In genomic region chr5:108836156-108836555, GRCm38 (mm10) we compare ENCODE assay signal across 11 mouse cellular contexts. TPM values are rescaled to one million over a fixed set of nuclear protein-coding genes. Genes with fewer than 3 reads are reported as not detected.
DNase-seq lines count a peak whose midpoint lies in the region; ATAC-seq and TF ChIP-seq lines count a peak whose summit lies in the region.
"Had no signal": no experiment of that assay in that cellular context is flagged by ENCODE, and none has a peak within 500 bp of the region (broad histone marks: within the 10 kb centered on the region; RNA-seq: fewer than 3 reads in every experiment).

No protein-coding gene starts in this region.

- H3K36me3 ChIP-seq in liver, embryonic 14.5 days (replicated peaks; ENCODE audit: control insufficient read depth, insufficient read depth, low read depth): no peaks in the 10 kb centered on the region

- no peak overlapping the region for H3K9ac ChIP-seq in liver, embryonic 14.5 days (replicated peaks)

- no peak for ATAC-seq in liver, embryonic 14.5 days (ENCODE audit: insufficient read depth)
- ATAC-seq in inflammation-experienced regulatory T-cells, adult 6 months: no peak

- no peak overlapping the region for H3K4me2 ChIP-seq in liver, embryonic 14.5 days (ENCODE audit: low read depth)

- WGBS in liver, embryonic 14.5 days (ENCODE audit: insufficient replicate concordance): 46% methylated on average over 1 of the region's 1 CpGs

- DNase-seq in adrenal gland, adult (ENCODE audit: inconsistent age in 2 of 2, low spot score in 1 of 2): peak; percentile 16 to 65
- no peak for DNase-seq in adrenal gland, postnatal 4 days (ENCODE audit: low spot score in 2 of 2)
- peak; percentile 17 for DNase-seq in ovary, postnatal 36 days (ENCODE audit: low spot score)
- DNase-seq in ovary, postnatal 14 days (ENCODE audit: low spot score): no peak
- DNase-seq in liver, embryonic 14.5 days (ENCODE audit: low read depth in 3 of 3, low spot score in 3 of 3): peak in 1 of 3 experiments; percentile 4
- no peak for DNase-seq in left cerebral cortex, postnatal 14 days (ENCODE audit: low spot score in 2 of 2)
- no peak for DNase-seq in spleen, postnatal 14 days (ENCODE audit: low spot score in 2 of 2)
- DNase-seq: thymus, adult 2 months had no signal

- H3K9me3 ChIP-seq in liver, embryonic 14.5 days (ENCODE audit: control insufficient read depth, low read length): no peaks in the 10 kb centered on the region

- H3K4me3 ChIP-seq in liver, embryonic 14.5 days (ENCODE audit: insufficient read depth in 1 of 2, low read depth in 2 of 2, low read length in 2 of 2): no peak overlapping the region

- H3K27ac ChIP-seq in liver, embryonic 14.5 days: no peak overlapping the region

- intact Hi-C loops in left cerebral cortex, postnatal 14 days (cut with DNase I): no loop called here

- no peaks in the 10 kb centered on the region for H3K27me3 ChIP-seq in liver, embryonic 14.5 days (ENCODE audit: control insufficient read depth, insufficient read depth, low read length)

- no peaks in the 10 kb centered on the region for H3K4me1 ChIP-seq in liver, embryonic 14.5 days (replicated peaks; ENCODE audit: control insufficient read depth in 2 of 2, insufficient read depth in 2 of 2, low read length in 1 of 2)

- TF ChIP-seq EP300 in liver, embryonic 14.5 days (IDR thresholded peaks at IDR 0.05; ENCODE audit: low read depth): no peak

- peak; percentile 35; the same call in 1 of the 2 replicates for TF ChIP-seq CTCF in liver, embryonic 14.5 days (IDR thresholded peaks at IDR 0.05; ENCODE audit: low read depth)

RNA-seq across cellular contexts. Expression of gene Vmn2r9, which starts 16.2 kb away (rescaled TPM):
- total RNA-seq in adrenal gland, postnatal 4 days (2021): not detected
- not detected in 2 replicates for polyA plus RNA-seq in liver, embryonic 14.5 days (2012; rRNA removed)
- not detected in 2 replicates for polyA plus RNA-seq in liver, embryonic 14.5 days (2014; fragmentation: Nextera tagmentation; extraction: Ambion mirVana)
- total RNA-seq in left cerebral cortex, postnatal 14 days (2021): not detected
- polyA plus RNA-seq in inflammation-experienced regulatory T-cells, adult 6 months (2017; shearing (Covaris generic)): under 1 TPM in 1 of 3 experiments, not detected in 2; 0.13 TPM
- total RNA-seq: gastrocnemius, adult 18-20 months; layer of hippocampus, postnatal 10 days had no signal
- polyA plus RNA-seq: thymus, adult 2 months had no signal

RNA-seq across cellular contexts. Expression of gene Vmn2r8, which starts 27.5 kb away (rescaled TPM):
- not detected for total RNA-seq in adrenal gland, postnatal 4 days (2021)
- not detected in 2 replicates for polyA plus RNA-seq in liver, embryonic 14.5 days (2012; rRNA removed)
- polyA plus RNA-seq in liver, embryonic 14.5 days (2014; fragmentation: Nextera tagmentation; extraction: Ambion mirVana): not detected in 2 replicates
- not detected for total RNA-seq in left cerebral cortex, postnatal 14 days (2021)
- not detected for polyA plus RNA-seq in inflammation-experienced regulatory T-cells, adult 6 months (2017; shearing (Covaris generic))
- total RNA-seq: gastrocnemius, adult 18-20 months; layer of hippocampus, postnatal 10 days had no signal
- polyA plus RNA-seq: thymus, adult 2 months had no signal

RNA-seq across cellular contexts. Expression of gene Tmed11, which starts 41.0 kb away (rescaled TPM):
- total RNA-seq in adrenal gland, postnatal 4 days (2021): 1 to 10 TPM in 1 of 2 experiments, not detected in 1; 4.0 TPM
- not detected in 2 replicates for polyA plus RNA-seq in liver, embryonic 14.5 days (2012; rRNA removed)
- polyA plus RNA-seq in liver, embryonic 14.5 days (2014; fragmentation: Nextera tagmentation; extraction: Ambion mirVana): not detected in 2 replicates
- total RNA-seq in left cerebral cortex, postnatal 14 days (2021): not detected
- not detected for polyA plus RNA-seq in inflammation-experienced regulatory T-cells, adult 6 months (2017; shearing (Covaris generic))
- total RNA-seq: gastrocnemius, adult 18-20 months; layer of hippocampus, postnatal 10 days had no signal
- polyA plus RNA-seq: thymus, adult 2 months had no signal

Comparison
In these comparisons a context has a peak if more than half of its experiments do, and no peak if none do; other contexts are left out.
1. DNase-seq: peak in adrenal gland, adult (2 of 2) and ovary, postnatal 36 days (single experiment); none in adrenal gland, postnatal 4 days (0 of 2), ovary, postnatal 14 days (single experiment), left cerebral cortex, postnatal 14 days (0 of 2) and spleen, postnatal 14 days (0 of 2).